Mouse (Mus musculus) heart, postnatal 0 days (tissue): ENCODE measurements around the gene Hexb. TPM values are rescaled to one million over a fixed set of nuclear protein-coding genes. Genes with fewer than 3 reads are reported as not detected.
A peak's percentile ranks its signal among the peaks of the same experiment; 100 is the strongest.
"Not testable (repeated sequence)": the region's sequence is repeated elsewhere in the genome, so short reads cannot be mapped to it uniquely, and the experiment has no call there.

Experiments used
- ATAC-seq: fragments of 200-750 bp; cut with Nextera tagmentation; 2 replicates; pipeline ENCODE4 v1.8.0; 2017; ENCODE audit warnings: low read depth, moderate number of reproducible peaks, moderate library complexity; ENCODE audit not compliant: insufficient read depth
- DNase-seq: peaks from one replicate; pipeline ENCODE4 v3.0.0-alpha.2; 2016; ENCODE audit warnings: low spot score
- H3K27ac ChIP-seq: fragments of 300-500 bp; sonication (generic); 2 replicates; pipeline ENCODE4 v1.5.1; 2014; ENCODE audit warnings: low read depth, mild to moderate bottlenecking
- H3K27me3 ChIP-seq: fragments of 300-500 bp; sonication (generic); 2 replicates; pipeline ENCODE4 v1.6.1; 2014; ENCODE audit warnings: low read length, mixed read lengths; ENCODE audit not compliant: control insufficient read depth, insufficient read depth
- H3K36me3 ChIP-seq: fragments of 300-500 bp; sonication (generic); replicated peaks from 2 replicates; pipeline ENCODE4 v1.6.1; 2014; ENCODE audit warnings: low read length, mixed read lengths; ENCODE audit not compliant: control insufficient read depth, insufficient read depth
- H3K4me1 ChIP-seq: fragments of 300-500 bp; sonication (generic); 2 replicates; pipeline ENCODE4 v1.6.1; 2014; ENCODE audit warnings: antibody characterized with exemption; ENCODE audit not compliant: control insufficient read depth, insufficient read depth
- H3K4me2 ChIP-seq: fragments of 300-500 bp; sonication (generic); 2 replicates; pipeline ENCODE4 v1.6.1; 2014; ENCODE audit warnings: low read depth, mild to moderate bottlenecking, low read length, moderate library complexity
- H3K4me3 ChIP-seq: fragments of 300-500 bp; sonication (generic); 2 replicates; pipeline ENCODE4 v1.5.1; 2014; ENCODE audit warnings: low read depth, low read length
- H3K9ac ChIP-seq: fragments of 300-500 bp; sonication (generic); replicated peaks from 2 replicates; pipeline ENCODE4 v1.6.1; 2014; ENCODE audit warnings: low read depth, low read length, mixed read lengths
- H3K9me3 ChIP-seq: fragments of 300-500 bp; sonication (generic); replicated peaks from 2 replicates; pipeline ENCODE4 v1.6.1; 2016; ENCODE audit warnings: low read length; ENCODE audit not compliant: control insufficient read depth
- CTCF ChIP-seq: IDR thresholded peaks from 2 replicates; pipeline ENCODE4 v1.5.1; 2016; ENCODE audit warnings: antibody characterized with exemption, control low read depth, low read depth
- EP300 ChIP-seq: IDR thresholded peaks from 2 replicates; pipeline ENCODE4 v1.6.1; 2016; ENCODE audit warnings: antibody characterized with exemption, low read depth
- WGBS: fragments of 180-500 bp; shearing (Covaris S2); extraction: QIAGEN DNeasy Blood & Tissue Kit; methylation state at CpG from one replicate; pipeline ENCODE4 v1.1.7; 2014; 5-methylcytosine and 5-hydroxymethylcytosine counted together
- polyA plus RNA-seq: library from polyadenylated mRNA; unstranded; fragments of >200 nt; fragmentation: Nextera tagmentation; extraction: Ambion mirVana; gene quantifications from 2 replicates; pipeline ENCODE4 v1.2.1, GENCODE M21; 2015
- total RNA-seq: library from RNA; depleted of rRNA; stranded (reverse); fragments of >200 nt; gene quantifications from 2 replicates; pipeline ENCODE4 v1.2.3, GENCODE M21; 2014; ENCODE audit warnings: low replicate concordance; rRNA removed

Gene Hexb
- total and polyA plus RNA-seq, 2 experiments from 2014 or later: 21.4 to 21.9 TPM

DNA sequence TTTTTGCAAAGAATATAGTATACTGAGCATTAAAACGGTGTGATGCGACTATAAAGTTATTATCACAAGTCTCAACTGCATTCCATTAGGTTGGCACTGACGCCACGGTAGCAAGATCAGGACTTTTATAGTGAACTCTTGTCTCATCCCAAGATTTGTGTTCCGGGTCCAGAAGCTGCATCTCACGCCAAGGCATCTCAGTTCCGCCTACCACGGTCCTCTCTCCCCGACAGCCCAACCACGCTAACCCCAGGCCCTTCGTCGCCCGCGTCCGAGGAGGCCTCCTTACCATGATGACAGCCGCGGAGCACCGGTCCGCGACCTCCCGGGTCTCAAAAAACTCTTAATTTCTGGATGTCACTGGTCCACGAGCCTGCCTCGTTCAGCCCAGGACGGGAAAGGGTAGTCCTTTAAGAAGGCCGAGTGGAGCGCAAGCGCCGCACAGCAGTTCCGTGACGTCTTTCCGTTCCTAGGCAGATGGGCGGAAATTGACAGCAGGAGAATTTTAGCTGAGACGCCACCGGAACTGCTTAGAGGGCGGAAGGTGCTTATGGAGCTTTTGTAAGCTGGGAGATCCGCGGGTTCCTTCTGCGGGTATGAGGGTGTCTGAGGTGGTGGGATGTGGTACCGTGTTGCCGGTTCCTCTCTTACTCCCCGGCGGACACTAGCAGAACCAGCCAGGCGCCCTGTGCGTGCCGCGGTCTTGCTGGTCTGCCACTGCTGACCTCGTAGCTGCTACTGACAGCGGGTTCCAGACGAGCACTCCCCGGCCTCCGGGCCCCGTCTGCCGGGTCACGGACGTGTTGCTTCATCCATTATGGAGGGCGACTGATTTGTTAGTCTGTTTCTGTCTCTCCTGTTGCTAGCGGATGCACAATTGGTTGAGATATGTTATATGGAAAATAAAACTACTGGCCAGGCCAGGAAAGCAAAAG lies 60.4 kb downstream of the Hexb start, which contains the start of the genes Gfm2 and Nsa2:
Gene Gfm2, plus strand, starts transcription at position 472 of the 935 bp plus-strand sequence.
Gene Nsa2, minus strand, starts transcription at position 472 of the 935 bp plus-strand sequence.
- peak; percentile 94 for DNase-seq
- TF ChIP-seq EP300 (no peak), CTCF (no peak)
- Histone ChIP-seq H3K36me3 (peaks cover 24% of the 10 kb centered on the region), H3K4me1 (peaks cover 3% of the 10 kb centered on the region; the same call in 1 of the 2 replicates), H3K4me3 (peak within 1 kb of the TSS; percentile 91), H3K27me3 (no peaks in the 10 kb centered on the region), H3K9me3 (no peaks in the 10 kb centered on the region), H3K9ac (peak within 1 kb of the TSS; percentile 92), H3K4me2 (peak within 1 kb of the TSS; percentile 77), H3K27ac (peak within 1 kb of the TSS; percentile 94)
- under 1% methylated on average over 57 of the region's 57 CpGs for WGBS
- ATAC-seq: peak; percentile 98

- no CpG with 5 or more reads among the region's 2 CpGs for WGBS
- not testable (repeated sequence) for H3K4me3 ChIP-seq, H3K27ac ChIP-seq, DNase-seq, H3K9ac ChIP-seq, H3K9me3 ChIP-seq, H3K4me1 ChIP-seq, H3K4me2 ChIP-seq, H3K27me3 ChIP-seq
- H3K36me3 ChIP-seq: peaks cover 33% of the 10 kb centered on the region
- ATAC-seq: peak; percentile 77
These were observed 67.7 kb downstream of the Hexb start for GRCm38 (mm10) chr13:97130413-97130812.

GRCm38 (mm10) chr13:97129654-97130053 lies 68.5 kb downstream of the Hexb start:
- H3K4me1 ChIP-seq: not testable (repeated sequence)

More at GRCm38 (mm10) chr13:97129654-97130053, 68.5 kb downstream of the Hexb start:
- H3K9me3 ChIP-seq, ATAC-seq, H3K4me2 ChIP-seq, H3K4me3 ChIP-seq, H3K27me3 ChIP-seq, H3K9ac ChIP-seq, H3K27ac ChIP-seq, DNase-seq: not testable (repeated sequence)
- peaks cover 30% of the 10 kb centered on the region for H3K36me3 ChIP-seq
- WGBS: 81% methylated on average over 2 of the region's 4 CpGs

Other genes with a start within 250 kb of the Hexb start
- not detected in 2 replicates for gene 1700029F12Rik, start 164.0 kb downstream of the Hexb start, total RNA-seq
- gene 1700029F12Rik, start 164.0 kb downstream of the Hexb start, polyA plus RNA-seq: not detected in 2 replicates
- gene Fam169a, start 131.1 kb downstream of the Hexb start, total RNA-seq: 2.3 and 3.1 TPM in 2 replicates
- 1.4 and 2.0 TPM in 2 replicates for gene Fam169a, start 131.1 kb downstream of the Hexb start, polyA plus RNA-seq
- 0.65 and 1.3 TPM in 2 replicates for gene Gm6169, start 99.1 kb downstream of the Hexb start, total RNA-seq
- 2.1 and 2.5 TPM in 2 replicates for gene Gm6169, start 99.1 kb downstream of the Hexb start, polyA plus RNA-seq
- gene Gfm2, start 60.4 kb downstream of the Hexb start, total RNA-seq: 23.5 and 34.1 TPM in 2 replicates
- 24.0 and 24.9 TPM in 2 replicates for gene Gfm2, start 60.4 kb downstream of the Hexb start, polyA plus RNA-seq
- 23.4 and 42.2 TPM in 2 replicates for gene Nsa2, start 60.4 kb downstream of the Hexb start, total RNA-seq
- gene Nsa2, start 60.4 kb downstream of the Hexb start, polyA plus RNA-seq: 43.3 and 47.1 TPM in 2 replicates
- 10.2 and 10.9 TPM in 2 replicates for gene Enc1, start 42.7 kb upstream of the Hexb start, total RNA-seq
- 1.5 and 1.7 TPM in 2 replicates for gene Enc1, start 42.7 kb upstream of the Hexb start, polyA plus RNA-seq